Mouse (Mus musculus) heart, postnatal 10 days (tissue): ENCODE data around the gene Olfr628. TPM values are rescaled to one million over a fixed set of nuclear protein-coding genes. Genes with fewer than 3 reads are reported as not detected.
A peak's percentile ranks its signal among the peaks of the same experiment; 100 is the strongest.
"Not testable (repeated sequence)": the region's sequence is repeated elsewhere in the genome, so short reads cannot be mapped to it uniquely, and the experiment has no call there.

Experiments
- DNase-seq, 2 experiments: peaks; one replicate each; pipeline ENCODE4 v3.0.0; 2021
- intact Hi-C: fragments of 180-260 bp; cut with DNase I; formaldehyde crosslinking; loops from one replicate; pipeline ENCODE4 v1.15.1; 2025
- total RNA-seq, 2 experiments: library from RNA; stranded (reverse); gene quantifications; 2 replicates each; pipeline ENCODE4 v1.2.3; 2021

The Olfr628 gene
- total RNA-seq, result not detected

DNA sequence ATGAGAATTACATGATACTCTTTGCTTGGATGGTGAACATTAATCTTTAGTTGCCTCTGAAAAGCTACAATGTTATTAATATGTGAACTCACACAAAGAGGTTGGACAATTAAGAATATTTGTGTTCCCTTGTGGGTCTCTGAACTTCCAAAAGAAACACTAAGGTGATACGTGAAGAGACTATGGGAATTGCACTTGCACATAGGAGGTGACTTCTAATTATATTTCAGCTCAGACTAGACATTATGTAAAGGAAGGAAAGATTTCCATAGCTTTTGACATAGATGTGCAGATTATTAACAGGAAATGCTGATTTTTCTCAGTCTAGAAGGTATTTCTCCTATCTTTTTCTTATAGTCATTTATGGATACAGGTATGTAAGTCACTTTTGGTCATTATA is at the start of gene Olfr628:
TSS of gene Olfr628 (plus strand) at position 301 of the 400 bp plus-strand sequence.
- no peak for DNase-seq
- intact Hi-C loops, result no loop called here

- intact Hi-C loops, result no loop called here
- no peak for DNase-seq
Observed at GRCm38 (mm10) chr7:103682420-103682819, 47.8 kb upstream of the Olfr628 start, which contains the start of gene Olfr625-ps1. TSS of gene Olfr625-ps1 (plus strand) at chr7:103682720.

DNA sequence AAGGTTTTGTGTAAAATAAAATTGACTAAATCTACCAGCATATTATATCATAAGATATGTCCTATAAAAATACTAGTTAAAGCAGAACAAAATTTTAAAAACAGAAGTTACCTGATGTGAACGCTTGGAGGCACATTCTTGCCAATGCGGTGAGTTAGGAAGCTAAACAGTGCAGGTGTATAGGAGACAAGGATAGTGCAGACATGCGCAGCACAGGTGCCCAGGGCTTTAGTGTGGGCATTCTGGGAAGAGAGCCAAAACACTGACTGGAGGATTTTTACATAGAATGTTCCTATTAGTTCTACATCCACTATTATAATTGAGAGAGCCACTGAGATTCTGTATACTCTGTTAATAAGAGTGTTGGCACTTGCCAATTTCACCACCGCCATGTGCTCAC is 30.7 kb upstream of the Olfr628 start:
- intact Hi-C loops, result no loop called here
- no peak for DNase-seq

DNA sequence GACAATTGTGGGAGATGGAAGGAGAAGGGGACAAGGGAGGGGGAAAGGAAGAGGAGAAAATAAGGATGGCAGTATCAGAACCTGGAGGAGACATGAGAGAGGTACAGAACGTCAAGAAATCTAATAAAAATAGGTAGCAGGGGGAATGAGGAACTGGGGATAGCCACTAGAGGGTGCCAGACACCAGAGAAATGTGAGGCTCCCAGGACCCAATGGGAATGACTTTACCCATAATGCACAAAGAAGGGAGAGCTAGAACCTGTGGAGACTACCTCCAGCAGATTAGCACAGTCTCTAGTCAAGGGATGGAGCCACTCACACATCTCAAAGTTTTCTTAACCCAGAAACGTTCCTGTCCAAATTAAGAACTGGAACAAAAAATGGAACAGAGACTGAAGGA is 18.1 kb upstream of the Olfr628 start:
- DNase-seq, result peak in 1 of 2 experiments; percentile 1
- intact Hi-C loops, result no loop called here

DNA sequence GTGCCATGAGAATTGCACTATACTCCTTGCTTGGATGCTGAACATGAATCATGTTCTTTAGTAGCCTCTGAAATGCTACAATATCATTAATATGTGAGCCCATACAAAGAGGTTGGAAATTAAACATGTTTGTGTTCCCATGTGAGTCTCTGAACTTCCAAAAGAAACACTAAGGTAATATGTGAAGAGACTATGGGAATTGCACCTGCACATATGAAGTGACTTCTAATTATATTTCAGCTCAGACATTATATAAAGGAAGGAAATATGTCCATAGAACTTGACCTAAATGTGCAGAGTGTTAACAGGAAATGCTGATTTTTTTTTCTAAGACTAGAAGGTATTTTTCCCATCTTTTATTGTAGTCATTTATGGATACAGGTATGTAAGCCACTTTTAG is 15.8 kb upstream of the Olfr628 start, which contains the start of gene Olfr243:
TSS of gene Olfr243 (plus strand) at position 301 of the 400 bp plus-strand sequence.
- no peak for DNase-seq
- intact Hi-C loops, result no loop called here

DNA sequence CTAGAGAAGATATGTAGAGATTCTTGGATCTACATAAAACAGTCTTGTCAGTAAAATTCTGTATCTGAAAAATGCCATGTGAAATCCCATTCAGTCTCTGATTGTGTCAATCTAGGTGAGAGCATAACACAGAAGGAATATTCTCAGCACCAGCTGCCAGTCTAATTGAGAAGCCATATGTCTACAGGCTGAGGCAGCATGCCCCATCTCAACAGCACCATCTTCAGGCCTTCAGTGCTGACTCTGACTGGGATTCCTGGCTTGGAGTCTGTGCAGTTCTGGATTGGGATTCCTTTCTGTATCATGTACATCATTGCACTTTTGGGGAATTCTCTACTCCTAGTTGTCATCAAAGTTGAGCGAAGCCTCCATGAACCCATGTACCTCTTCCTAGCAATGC is 13.8 kb upstream of the Olfr628 start:
- intact Hi-C loops, DNase-seq: not testable (repeated sequence)

- intact Hi-C loops, result no loop called here
- no peak for DNase-seq
Observed at GRCm38 (mm10) chr7:103744843-103745242, 14.7 kb downstream of the Olfr628 start, which contains the start of gene Olfr629. TSS of gene Olfr629 (minus strand) at chr7:103744943.

DNA sequence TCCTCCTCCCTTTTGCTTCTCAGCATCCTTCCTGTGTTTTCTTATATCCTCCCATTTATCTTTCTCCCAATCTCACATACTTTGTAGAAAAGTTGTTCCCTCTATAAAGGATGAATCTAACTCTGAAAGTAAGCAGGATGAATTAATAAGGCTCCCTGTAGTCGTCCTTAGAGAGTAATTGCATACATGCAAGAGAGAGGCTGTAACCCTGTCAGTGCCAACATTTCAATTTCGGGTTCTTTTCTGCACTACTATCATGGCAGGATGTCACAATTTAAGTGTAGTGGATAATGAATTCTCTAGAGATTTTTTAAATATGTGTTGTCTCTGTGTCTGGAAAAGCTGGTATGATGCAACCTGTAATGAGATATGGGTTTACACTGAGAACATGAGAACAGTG is 27.1 kb downstream of the Olfr628 start, which contains the start of gene Olfr630:
TSS of gene Olfr630 (minus strand) at position 101 of the 400 bp plus-strand sequence.
- intact Hi-C loops, result no loop called here
- no peak for DNase-seq

DNA sequence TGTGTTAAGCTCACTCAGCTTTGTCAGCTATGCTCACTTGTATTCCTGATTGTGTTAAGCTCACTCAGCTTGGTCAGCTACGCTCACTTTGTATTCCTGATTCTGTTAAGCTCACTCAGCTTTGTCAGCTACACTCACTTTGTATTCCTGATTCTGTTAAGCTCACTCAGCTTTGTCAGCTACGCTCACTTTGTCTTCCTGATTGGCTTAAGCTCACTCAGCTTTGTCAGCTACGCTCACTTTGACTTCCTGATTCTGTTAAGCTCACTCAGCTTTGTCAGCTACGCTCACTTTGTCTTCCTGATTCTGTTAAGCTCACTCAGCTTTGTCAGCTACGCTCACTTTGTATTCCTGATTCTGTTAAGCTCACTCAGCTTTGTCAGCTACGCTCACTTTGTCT is 32.0 kb downstream of the Olfr628 start:
- DNase-seq, intact Hi-C loops: not testable (repeated sequence)

DNA sequence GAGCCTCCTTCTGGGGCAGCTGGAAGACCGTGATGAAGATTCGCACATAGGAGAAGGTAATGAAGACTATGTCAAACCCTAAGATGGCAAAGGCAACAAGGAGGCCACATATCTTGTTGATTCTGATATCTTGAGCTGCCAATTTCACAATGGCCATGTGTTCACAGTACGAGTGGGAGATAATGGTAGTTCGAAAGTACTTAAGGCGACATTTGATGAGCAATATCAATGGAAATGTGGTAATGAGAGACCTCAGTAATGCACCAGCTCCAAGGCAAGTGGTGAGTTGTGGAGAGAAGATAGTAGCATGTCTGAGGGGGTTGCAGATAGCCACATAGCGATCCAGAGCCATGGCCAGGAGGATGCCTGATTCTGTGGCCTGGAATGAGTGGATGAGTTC is 37.5 kb downstream of the Olfr628 start:
- DNase-seq, intact Hi-C loops: not testable (repeated sequence)

DNA sequence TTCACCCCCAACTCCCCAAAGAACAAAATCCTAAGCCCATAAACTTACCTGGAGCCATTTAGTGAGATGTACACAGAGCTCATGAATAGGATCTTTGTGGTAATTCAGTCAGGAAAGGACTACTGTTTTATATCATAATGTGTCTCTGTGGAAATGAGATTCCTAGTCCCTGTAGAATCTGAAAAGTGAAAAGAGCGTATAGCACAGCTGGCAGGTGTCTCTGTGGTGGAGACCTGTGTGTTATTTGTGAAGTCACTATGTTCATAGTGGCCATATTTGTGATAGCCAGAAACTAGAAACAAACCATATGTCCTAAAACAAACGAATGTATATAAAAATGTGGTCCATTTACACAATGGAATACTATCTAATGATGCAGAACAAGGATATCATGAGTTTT is 41.3 kb downstream of the Olfr628 start, which contains the start of gene Olfr69:
TSS of gene Olfr69 (minus strand) at position 101 of the 400 bp plus-strand sequence.
- intact Hi-C loops, result no loop called here
- no peak for DNase-seq

DNA sequence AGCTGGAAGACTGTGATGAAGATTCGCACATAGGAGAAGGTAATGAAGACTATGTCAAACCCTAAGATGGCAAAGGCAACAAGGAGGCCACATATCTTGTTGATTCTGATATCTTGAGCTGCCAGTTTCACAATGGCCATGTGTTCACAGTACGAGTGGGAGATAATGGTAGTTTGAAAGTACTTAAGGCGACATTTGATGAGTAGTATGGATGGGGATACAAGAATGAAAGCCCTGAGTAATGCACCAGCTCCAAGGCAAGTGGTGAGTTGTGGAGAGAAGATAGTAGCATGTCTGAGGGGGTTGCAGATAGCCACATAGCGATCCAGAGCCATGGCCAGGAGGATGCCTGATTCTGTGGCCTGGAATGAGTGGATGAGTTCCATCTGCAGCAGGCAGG is 47.5 kb downstream of the Olfr628 start:
- intact Hi-C loops, result not testable (repeated sequence)

DNA sequence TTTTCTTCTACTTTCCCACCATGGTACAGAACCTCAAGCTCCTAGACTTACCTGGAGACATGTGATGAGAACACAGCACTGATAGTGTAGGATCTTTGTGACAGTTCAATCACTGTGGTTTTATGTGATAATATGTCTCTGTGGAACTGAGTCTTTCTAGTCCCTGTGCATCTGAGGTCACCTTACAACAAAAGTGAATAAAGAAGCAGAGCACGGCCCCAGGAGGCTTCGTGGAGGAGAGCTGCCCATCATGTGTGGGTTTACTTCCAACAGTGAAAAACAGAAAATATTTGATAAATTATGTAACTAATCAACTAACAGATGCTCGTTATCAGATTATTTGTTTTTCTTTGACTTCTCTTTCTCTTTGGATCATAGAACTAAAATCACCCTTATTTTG is 49.4 kb downstream of the Olfr628 start, which contains the start of gene Olfr68:
TSS of gene Olfr68 (minus strand) at position 101 of the 400 bp plus-strand sequence.
- DNase-seq, result no peak
- intact Hi-C loops, result no loop called here

More for the DNA sequence above, 47.5 kb downstream of the Olfr628 start:
- not testable (repeated sequence) for DNase-seq

Other genes with a start within 250 kb of the Olfr628 start
- gene Olfr609, start 232.3 kb upstream of the Olfr628 start, total RNA-seq, result not detected
- gene Olfr610, start 218.3 kb upstream of the Olfr628 start, total RNA-seq, result not detected
- not detected for gene Olfr611, start 209.5 kb upstream of the Olfr628 start, total RNA-seq
- gene Olfr612, start 187.7 kb upstream of the Olfr628 start, total RNA-seq, result not detected
- gene Olfr613, start 182.3 kb upstream of the Olfr628 start, total RNA-seq, result not detected
- gene Olfr615, start 174.3 kb upstream of the Olfr628 start, total RNA-seq, result not detected
- not detected for gene Olfr616, start 161.2 kb upstream of the Olfr628 start, total RNA-seq
- not detected for gene Olfr617, start 157.3 kb upstream of the Olfr628 start, total RNA-seq
- gene Olfr618, start 140.3 kb upstream of the Olfr628 start, total RNA-seq, result not detected
- not detected for gene Olfr619, start 129.8 kb upstream of the Olfr628 start, total RNA-seq
- not detected for gene Olfr620, start 117.8 kb upstream of the Olfr628 start, total RNA-seq
- not detected for gene Olfr622, start 87.7 kb upstream of the Olfr628 start, total RNA-seq
- not detected for gene Olfr623, start 66.7 kb upstream of the Olfr628 start, total RNA-seq
- not detected for gene Olfr624, start 59.2 kb upstream of the Olfr628 start, total RNA-seq
- not detected for gene Olfr625-ps1, start 47.7 kb upstream of the Olfr628 start, total RNA-seq
- gene Olfr243, start 15.7 kb upstream of the Olfr628 start, total RNA-seq, result not detected
- not detected for gene Olfr629, start 14.6 kb downstream of the Olfr628 start, total RNA-seq
- not detected for gene Olfr630, start 27.0 kb downstream of the Olfr628 start, total RNA-seq
- not detected for gene Olfr69, start 41.2 kb downstream of the Olfr628 start, total RNA-seq
- not detected for gene Olfr68, start 49.3 kb downstream of the Olfr628 start, total RNA-seq
- not detected for gene Olfr67, start 61.4 kb downstream of the Olfr628 start, total RNA-seq
- gene Hbb-bt, start 83.6 kb downstream of the Olfr628 start, total RNA-seq, result 1,000 to 10,000 TPM in 1 of 2 experiments, 100 to 1,000 TPM in 1; 560 to 1,219 TPM
- 1,000 to 10,000 TPM; 4,406 to 9,811 TPM for gene Hbb-bs, start 97.7 kb downstream of the Olfr628 start, total RNA-seq
- gene Hbb-bh2, start 110.1 kb downstream of the Olfr628 start, total RNA-seq, result not detected
- gene Hbb-bh1, start 112.8 kb downstream of the Olfr628 start, total RNA-seq, result not detected
- not detected for gene Hbb-y, start 122.8 kb downstream of the Olfr628 start, total RNA-seq
- not detected for gene Olfr66, start 155.9 kb downstream of the Olfr628 start, total RNA-seq
- gene Olfr64, start 164.1 kb downstream of the Olfr628 start, total RNA-seq, result not detected
- gene Olfr65, start 173.1 kb downstream of the Olfr628 start, total RNA-seq, result not detected
- gene Olfr631, start 198.5 kb downstream of the Olfr628 start, total RNA-seq, result not detected
- not detected for gene Olfr632, start 204.0 kb downstream of the Olfr628 start, total RNA-seq
- not detected for gene Olfr633, start 214.1 kb downstream of the Olfr628 start, total RNA-seq
- not detected for gene Olfr635, start 240.8 kb downstream of the Olfr628 start, total RNA-seq